Mouse (Mus musculus): Measurements from ENCODE around the gene Srp68. TPM values are rescaled to one million over a fixed set of nuclear protein-coding genes. Genes with fewer than 3 reads are reported as not detected.

The Srp68 gene
- 53.7 and 53.8 TPM in 2 replicates for polyA plus RNA-seq (2012; rRNA removed)

DNA sequence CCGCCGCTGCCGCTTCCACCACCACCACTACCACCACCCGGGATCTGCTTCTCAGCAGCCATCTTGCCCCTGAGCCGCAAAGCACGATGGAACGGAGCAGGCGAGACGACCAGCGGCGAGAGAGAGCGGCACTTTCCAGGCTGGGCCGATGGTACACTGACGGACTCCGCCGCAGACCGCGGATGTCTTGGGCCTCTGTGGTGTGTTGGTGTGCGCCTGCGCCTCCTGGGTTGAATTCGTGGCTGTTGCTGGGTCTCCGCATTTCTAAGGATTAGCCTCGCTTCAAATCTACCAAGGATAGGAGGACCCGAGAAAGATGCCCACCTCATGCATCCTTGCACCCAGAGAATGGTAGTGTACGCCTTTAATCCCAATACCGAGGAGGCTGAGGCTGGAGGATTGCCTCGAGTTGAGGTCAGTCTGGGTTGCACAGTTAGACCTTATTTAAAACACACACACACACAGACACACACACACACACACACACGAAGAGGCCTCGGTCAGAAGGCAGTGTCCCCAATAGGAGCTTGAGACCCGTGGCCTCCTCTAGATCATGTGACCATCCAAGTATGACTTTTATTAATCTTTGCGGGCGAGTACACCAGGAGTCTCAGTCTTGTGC lies at the start of gene Srp68:
Gene Srp68 (minus strand): TSS at position 173 of the 622 bp plus-strand sequence.
- H3K27ac ChIP-seq (ENCODE audit: insufficient read depth, low read depth, low read length) = peak within 1 kb of the TSS; percentile 86
- TF ChIP-seq POLR2A (IDR thresholded peaks at IDR 0.05; ENCODE audit: low read depth, low read length) = peak; percentile 72
- TF ChIP-seq CTCF (conservative IDR thresholded peaks at IDR 0.05; ENCODE audit: insufficient read depth, insufficient read length, low read depth, low read length) = no peak
- peak within 1 kb of the TSS; percentile 80 for H3K4me3 ChIP-seq (ENCODE audit: insufficient read depth, low read depth, low read length)
- no peaks in the 10 kb centered on the region for H3K36me3 ChIP-seq (ENCODE audit: control insufficient read depth, insufficient read depth, low read length)
- peak; percentile 96 for DNase-seq
- WGBS = under 1% methylated on average over 32 of the region's 32 CpGs
- H3K27me3 ChIP-seq (replicated peaks; ENCODE audit: control insufficient read depth, insufficient read depth, low read length) = no peaks in the 10 kb centered on the region
- H3K4me1 ChIP-seq (ENCODE audit: control insufficient read depth, insufficient read depth, low read length) = peaks cover 8% of the 10 kb centered on the region; the same call in 1 of the 2 replicates

DNA sequence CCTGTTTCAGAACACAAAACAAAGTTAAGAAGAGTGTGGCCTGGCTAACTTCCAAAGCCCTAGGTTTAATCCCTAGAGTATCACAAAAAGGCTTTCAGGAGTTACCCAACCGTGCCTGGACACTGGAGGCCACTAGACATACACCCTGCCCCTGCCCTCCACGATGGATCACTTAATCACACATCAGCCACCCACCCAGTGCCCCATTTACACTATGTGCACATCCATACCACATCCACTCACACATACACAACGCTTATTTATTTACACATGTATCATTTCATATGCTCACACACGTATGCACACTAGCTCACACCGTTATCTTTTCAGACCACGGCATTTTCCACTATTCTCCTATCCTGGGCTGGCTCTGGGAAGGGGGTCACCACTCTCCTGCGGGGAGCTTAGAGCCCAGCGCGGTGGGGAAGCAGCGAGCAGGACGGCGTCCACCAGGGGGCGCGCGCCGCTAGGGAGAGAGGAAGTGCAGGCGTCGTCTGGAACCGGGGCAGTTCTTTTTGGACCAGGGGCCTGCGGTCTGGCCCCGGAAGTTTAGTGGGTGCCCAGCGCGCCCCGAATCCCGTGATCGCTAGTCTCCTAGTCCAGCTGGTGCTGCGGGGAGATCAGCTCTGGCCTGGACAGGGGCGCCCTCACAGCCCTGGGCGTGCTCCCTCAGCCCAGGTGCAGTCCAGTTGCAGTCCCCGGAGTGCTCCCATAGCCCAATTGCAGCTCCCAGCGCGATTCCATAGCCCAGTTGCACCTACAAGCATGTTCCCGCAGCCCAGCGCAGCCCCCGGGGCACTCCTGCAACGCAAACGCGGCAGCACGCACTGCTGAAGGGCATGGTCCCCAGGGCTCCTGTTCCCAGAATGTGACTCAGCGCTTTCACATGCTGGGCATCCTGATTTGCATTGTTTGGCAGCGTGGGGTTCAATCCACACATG lies 45.0 kb upstream of the Srp68 start:
- peak; percentile 81 for DNase-seq
- H3K4me1 ChIP-seq (ENCODE audit: control insufficient read depth, insufficient read depth, low read length) = peaks cover 2% of the 10 kb centered on the region; the same call in 1 of the 2 replicates
- peak overlapping the region; percentile 35 for H3K4me3 ChIP-seq (ENCODE audit: insufficient read depth, low read depth, low read length)
- H3K27ac ChIP-seq (ENCODE audit: insufficient read depth, low read depth, low read length) = no peak overlapping the region
- H3K27me3 ChIP-seq (replicated peaks; ENCODE audit: control insufficient read depth, insufficient read depth, low read length) = no peaks in the 10 kb centered on the region
- no peaks in the 10 kb centered on the region for H3K36me3 ChIP-seq (ENCODE audit: control insufficient read depth, insufficient read depth, low read length)
- peak; percentile 81 for TF ChIP-seq CTCF (conservative IDR thresholded peaks at IDR 0.05; ENCODE audit: insufficient read depth, insufficient read length, low read depth, low read length)
- no peak for TF ChIP-seq POLR2A (IDR thresholded peaks at IDR 0.05; ENCODE audit: low read depth, low read length)
- 3% methylated on average over 41 of the region's 41 CpGs for WGBS

DNA sequence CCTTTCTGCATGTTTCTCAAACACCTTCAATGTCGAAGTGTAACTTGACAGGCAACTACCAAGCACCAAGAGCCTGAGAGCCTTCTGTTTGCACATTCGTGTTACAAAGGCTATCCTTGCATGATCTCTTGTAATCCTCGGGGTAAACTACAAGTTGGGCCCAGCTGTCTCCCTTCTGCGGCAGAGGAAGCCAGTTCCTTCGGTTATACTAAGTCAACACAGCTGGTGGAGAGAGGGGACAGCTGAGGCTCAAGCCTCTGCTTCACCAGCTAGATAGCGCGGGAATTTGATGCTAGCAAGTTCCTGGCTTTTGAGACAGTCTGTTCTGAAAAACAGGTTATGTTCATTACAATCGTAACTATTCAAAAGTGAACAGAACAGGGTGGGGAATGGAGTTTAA lies 38.3 kb upstream of the Srp68 start:
- Histone ChIP-seq H3K4me1 (ENCODE audit: control insufficient read depth, insufficient read depth, low read length) (no peaks in the 10 kb centered on the region), H3K27ac (ENCODE audit: insufficient read depth, low read depth, low read length) (no peak overlapping the region), H3K36me3 (ENCODE audit: control insufficient read depth, insufficient read depth, low read length) (no peaks in the 10 kb centered on the region), H3K4me3 (ENCODE audit: insufficient read depth, low read depth, low read length) (no peak overlapping the region), H3K27me3 (replicated peaks; ENCODE audit: control insufficient read depth, insufficient read depth, low read length) (no peaks in the 10 kb centered on the region)
- DNase-seq = no peak
- 53% methylated on average over 8 of the region's 8 CpGs for WGBS
- TF ChIP-seq POLR2A (IDR thresholded peaks at IDR 0.05; ENCODE audit: low read depth, low read length) (no peak), CTCF (conservative IDR thresholded peaks at IDR 0.05; ENCODE audit: insufficient read depth, insufficient read length, low read depth, low read length) (no peak)

DNA sequence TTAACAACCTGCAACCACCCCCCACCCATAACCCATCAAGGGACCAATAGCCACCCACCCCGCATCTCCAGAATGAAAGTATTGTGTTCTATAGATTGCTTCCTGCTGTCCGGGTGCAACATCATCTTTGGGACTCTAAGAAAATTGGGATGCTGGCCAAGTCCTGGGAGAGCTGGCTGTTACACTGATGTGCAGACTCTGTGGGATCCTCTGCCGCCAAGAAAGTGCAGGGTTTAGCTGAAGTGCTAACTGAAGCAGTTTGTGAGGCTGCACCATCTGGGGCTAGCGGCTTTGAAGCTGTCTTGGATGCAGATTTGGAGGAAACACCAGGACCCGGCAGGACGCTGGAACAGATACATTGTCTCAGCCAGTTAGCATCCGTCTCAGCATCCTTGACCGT lies 37.2 kb upstream of the Srp68 start:
- WGBS = 45% methylated on average over 8 of the region's 8 CpGs
- Histone ChIP-seq H3K36me3 (ENCODE audit: control insufficient read depth, insufficient read depth, low read length) (no peaks in the 10 kb centered on the region), H3K4me1 (ENCODE audit: control insufficient read depth, insufficient read depth, low read length) (peaks cover 4% of the 10 kb centered on the region; the same call in 1 of the 2 replicates), H3K27me3 (replicated peaks; ENCODE audit: control insufficient read depth, insufficient read depth, low read length) (no peaks in the 10 kb centered on the region), H3K27ac (ENCODE audit: insufficient read depth, low read depth, low read length) (no peak overlapping the region), H3K4me3 (ENCODE audit: insufficient read depth, low read depth, low read length) (no peak overlapping the region)
- DNase-seq = no peak
- TF ChIP-seq POLR2A (IDR thresholded peaks at IDR 0.05; ENCODE audit: low read depth, low read length) (no peak), CTCF (conservative IDR thresholded peaks at IDR 0.05; ENCODE audit: insufficient read depth, insufficient read length, low read depth, low read length) (no peak)

DNA sequence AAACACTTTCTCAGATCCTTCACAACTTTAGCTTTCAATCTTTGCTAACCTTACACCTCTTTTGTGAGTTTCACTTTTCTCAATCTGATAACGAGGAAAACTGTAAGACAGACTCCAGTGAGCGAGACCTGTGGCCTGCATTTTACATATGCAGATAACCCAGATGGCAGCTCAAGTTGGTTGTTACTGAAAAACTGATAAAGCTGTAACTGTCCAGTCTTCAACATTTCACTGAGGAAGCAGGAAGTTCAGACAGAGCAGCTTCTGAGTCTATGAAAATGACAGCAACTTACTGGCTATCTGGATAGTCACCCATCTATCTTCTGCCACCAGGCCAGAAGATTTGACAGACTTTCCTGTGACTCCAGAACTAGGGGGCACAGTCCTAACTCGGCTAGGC lies 35.6 kb upstream of the Srp68 start:
- DNase-seq = no peak
- no peak overlapping the region for H3K27ac ChIP-seq (ENCODE audit: insufficient read depth, low read depth, low read length)
- WGBS = 76% methylated on average over 3 of the region's 3 CpGs
- H3K27me3 ChIP-seq (replicated peaks; ENCODE audit: control insufficient read depth, insufficient read depth, low read length) = no peaks in the 10 kb centered on the region
- H3K4me1 ChIP-seq (ENCODE audit: control insufficient read depth, insufficient read depth, low read length) = peaks cover 7% of the 10 kb centered on the region; the same call in 1 of the 2 replicates
- no peak overlapping the region for H3K4me3 ChIP-seq (ENCODE audit: insufficient read depth, low read depth, low read length)
- TF ChIP-seq CTCF (conservative IDR thresholded peaks at IDR 0.05; ENCODE audit: insufficient read depth, insufficient read length, low read depth, low read length) (no peak), POLR2A (IDR thresholded peaks at IDR 0.05; ENCODE audit: low read depth, low read length) (no peak)
- H3K36me3 ChIP-seq (ENCODE audit: control insufficient read depth, insufficient read depth, low read length) = no peaks in the 10 kb centered on the region

DNA sequence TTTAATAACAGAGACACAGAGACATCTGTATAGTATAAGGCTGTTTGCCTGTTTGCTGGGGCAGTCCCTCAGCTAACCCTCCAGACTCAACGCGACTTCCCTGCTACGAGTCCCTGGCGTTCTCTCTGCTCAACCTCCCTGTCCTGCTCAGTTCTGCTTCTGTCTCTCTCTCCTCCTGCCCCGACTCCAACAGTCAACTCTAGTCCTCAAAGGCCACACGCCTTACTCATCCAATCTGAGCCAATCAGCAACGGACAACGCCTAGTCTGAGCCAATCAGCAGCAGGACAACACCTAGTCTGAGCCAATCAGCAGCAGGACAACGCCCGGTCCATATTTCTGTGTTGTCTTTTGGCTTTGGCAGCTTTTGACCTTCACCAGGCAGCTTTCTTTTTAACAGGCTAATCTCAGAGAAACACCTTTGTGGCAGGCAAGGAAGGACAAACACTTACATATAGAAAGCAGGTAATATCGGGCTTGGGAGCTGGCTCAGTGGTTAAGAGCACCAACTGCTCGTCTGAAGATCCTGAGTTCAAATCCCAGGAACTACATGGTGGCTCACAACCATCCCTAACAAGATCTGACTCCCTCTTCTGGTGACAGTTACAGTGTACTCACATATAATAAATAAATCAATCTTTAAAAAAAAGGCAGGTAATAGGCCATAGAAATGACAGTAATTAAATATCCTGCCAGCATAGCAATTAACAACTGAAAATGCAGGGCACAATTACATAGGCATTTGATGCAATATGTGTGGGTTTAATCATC lies 33.9 kb upstream of the Srp68 start:
- no peaks in the 10 kb centered on the region for H3K36me3 ChIP-seq (ENCODE audit: control insufficient read depth, insufficient read depth, low read length)
- DNase-seq = no peak
- 93% methylated on average over 12 of the region's 12 CpGs for WGBS

More for the DNA sequence above, 33.9 kb upstream of the Srp68 start:
- peaks cover 7% of the 10 kb centered on the region; the same call in 1 of the 2 replicates for H3K4me1 ChIP-seq (ENCODE audit: control insufficient read depth, insufficient read depth, low read length)
- no peak overlapping the region for H3K4me3 ChIP-seq (ENCODE audit: insufficient read depth, low read depth, low read length)
- TF ChIP-seq POLR2A (IDR thresholded peaks at IDR 0.05; ENCODE audit: low read depth, low read length) (no peak), CTCF (conservative IDR thresholded peaks at IDR 0.05; ENCODE audit: insufficient read depth, insufficient read length, low read depth, low read length) (no peak)
- H3K27me3 ChIP-seq (replicated peaks; ENCODE audit: control insufficient read depth, insufficient read depth, low read length) = no peaks in the 10 kb centered on the region
- no peak overlapping the region for H3K27ac ChIP-seq (ENCODE audit: insufficient read depth, low read depth, low read length)
